Mouse (Mus musculus): Measurements from ENCODE around the gene Ccdc81.

The Ccdc81 gene

GRCm38 (mm10) chr7:89864769-89865168, 38.7 kb downstream of the Ccdc81 start:
- no peak for DNase-seq

- DNase-seq: no peak
These were observed 46.8 kb downstream of the Ccdc81 start for GRCm38 (mm10) chr7:89856440-89857217.

GRCm38 (mm10) chr7:89855196-89855595, 48.2 kb downstream of the Ccdc81 start:
- DNase-seq: no peak

- no peak for DNase-seq
These were observed 50.3 kb downstream of the Ccdc81 start for GRCm38 (mm10) chr7:89853131-89853530.

- DNase-seq: no peak
These were observed 51.0 kb downstream of the Ccdc81 start for GRCm38 (mm10) chr7:89852158-89853095.

- no peak for DNase-seq
These were observed 52.9 kb downstream of the Ccdc81 start for GRCm38 (mm10) chr7:89850510-89850909.

- DNase-seq: no peak
These were observed 57.8 kb downstream of the Ccdc81 start for GRCm38 (mm10) chr7:89845669-89846068.

- no peak for DNase-seq
These were observed 59.9 kb downstream of the Ccdc81 start for GRCm38 (mm10) chr7:89843533-89843932.

GRCm38 (mm10) chr7:89843121-89843520, 60.3 kb downstream of the Ccdc81 start:
- DNase-seq: no peak

- DNase-seq: no peak
These were observed 61.1 kb downstream of the Ccdc81 start for GRCm38 (mm10) chr7:89842404-89842715.

GRCm38 (mm10) chr7:89841670-89842403, 61.6 kb downstream of the Ccdc81 start:
- DNase-seq: peak; percentile 73

GRCm38 (mm10) chr7:89839721-89840120, 63.7 kb downstream of the Ccdc81 start:
- no peak for DNase-seq

GRCm38 (mm10) chr7:89837841-89838240, 65.6 kb downstream of the Ccdc81 start:
- no peak for DNase-seq

GRCm38 (mm10) chr7:89836676-89837075, 66.8 kb downstream of the Ccdc81 start:
- DNase-seq: no peak

GRCm38 (mm10) chr7:89835566-89835965, 67.9 kb downstream of the Ccdc81 start:
- DNase-seq: peak; percentile 54

- no peak for DNase-seq
These were observed 69.9 kb downstream of the Ccdc81 start for GRCm38 (mm10) chr7:89833521-89833920.

GRCm38 (mm10) chr7:89829201-89829600, 74.2 kb downstream of the Ccdc81 start:
- DNase-seq: no peak

- DNase-seq: no peak
These were observed 74.9 kb downstream of the Ccdc81 start for GRCm38 (mm10) chr7:89828436-89829065.
